Mouse (Mus musculus): ENCODE data around the gene St8sia6. TPM values are rescaled to one million over a fixed set of nuclear protein-coding genes. Genes with fewer than 3 reads are reported as not detected.
A peak's percentile ranks its signal among the peaks of the same experiment; 100 is the strongest.

St8sia6 gene
- total RNA-seq, 2 experiments from 2014 or later: 1.6 to 2.3 TPM

- no peak for DNase-seq (ENCODE audit: low spot score)
- intact Hi-C loops (cut with DNase I): no loop called here
Measured at GRCm38 (mm10) chr2:13767532-13768411, 26.1 kb downstream of the St8sia6 start.

GRCm38 (mm10) chr2:13760366-13760765 lies 33.5 kb downstream of the St8sia6 start:
- DNase-seq (ENCODE audit: low spot score): no peak
- intact Hi-C loops (cut with DNase I): no loop called here

DNA sequence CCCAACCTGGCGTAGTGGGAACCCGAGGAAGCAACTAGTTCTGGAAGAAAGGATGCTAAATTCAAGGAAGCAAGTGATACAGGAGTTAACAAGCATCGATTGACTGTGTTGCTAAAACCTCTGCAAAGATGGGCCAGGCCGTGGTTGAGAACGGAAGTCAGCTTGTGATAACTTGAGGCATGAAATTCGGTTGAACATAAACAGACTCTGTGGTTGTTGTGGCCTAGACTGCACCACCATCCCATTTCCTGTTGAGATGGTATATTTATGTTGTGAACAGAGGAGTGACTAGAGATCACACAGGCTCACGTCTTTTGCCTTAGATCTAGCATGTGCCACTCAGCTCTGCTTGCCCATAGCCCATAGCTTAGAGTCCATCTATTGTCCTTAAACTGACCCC lies 36.5 kb downstream of the St8sia6 start:
- intact Hi-C loops (cut with DNase I): no loop called here
- DNase-seq (ENCODE audit: low spot score): no peak

- intact Hi-C loops (cut with DNase I): no loop called here
- DNase-seq (ENCODE audit: low spot score): no peak
Measured at GRCm38 (mm10) chr2:13755733-13756132, 38.1 kb downstream of the St8sia6 start.

- no peak for DNase-seq (ENCODE audit: low spot score)
- intact Hi-C loops (cut with DNase I): no loop called here
Measured at GRCm38 (mm10) chr2:13751691-13752090, 42.2 kb downstream of the St8sia6 start.

DNA sequence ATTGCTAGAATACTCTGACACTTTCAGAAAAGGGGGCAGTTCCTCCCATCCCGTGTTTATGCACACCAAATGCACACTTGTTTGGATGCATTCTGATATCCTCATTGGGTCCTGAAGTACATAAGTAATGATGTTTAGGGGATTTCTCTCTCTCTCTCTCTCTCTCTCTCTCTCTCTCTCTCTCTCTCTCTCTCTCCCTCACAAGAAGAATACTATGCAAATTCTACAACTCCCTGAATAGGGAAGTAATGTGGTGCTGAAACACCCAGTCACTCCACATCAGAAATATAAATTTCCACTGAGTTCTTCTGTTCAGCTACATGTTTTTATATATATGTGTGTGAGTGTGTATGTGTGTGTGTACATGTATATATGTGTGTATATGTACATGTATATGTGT lies 43.1 kb downstream of the St8sia6 start:
- no peak for DNase-seq (ENCODE audit: low spot score)
- intact Hi-C loops (cut with DNase I): no loop called here

DNA sequence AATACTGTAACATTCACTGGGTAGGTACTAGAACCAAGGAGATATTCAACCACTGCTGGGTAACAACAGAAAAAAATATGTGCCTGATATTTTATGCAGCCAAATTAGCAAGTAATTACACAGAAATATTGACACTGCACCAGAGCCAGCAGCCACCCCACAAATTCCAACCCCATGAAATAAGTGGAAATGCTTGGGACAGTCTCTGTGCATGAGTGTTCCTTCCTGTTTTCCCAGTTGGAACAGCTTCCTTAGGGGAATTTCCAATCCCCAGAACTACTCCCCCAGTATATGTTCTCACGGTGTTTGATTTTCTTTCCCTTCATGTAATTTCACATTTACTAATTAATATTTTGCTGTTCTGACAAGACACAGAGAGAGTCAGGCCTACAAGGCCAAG lies 43.8 kb downstream of the St8sia6 start:
- intact Hi-C loops (cut with DNase I): no loop called here
- DNase-seq (ENCODE audit: low spot score): peak; percentile 9

- intact Hi-C loops (cut with DNase I): no loop called here
- no peak for DNase-seq (ENCODE audit: low spot score)
Measured at GRCm38 (mm10) chr2:13749176-13749575, 44.7 kb downstream of the St8sia6 start.

- intact Hi-C loops (cut with DNase I): no loop called here
- no peak for DNase-seq (ENCODE audit: low spot score)
Measured at GRCm38 (mm10) chr2:13747576-13747975, 46.3 kb downstream of the St8sia6 start.

- DNase-seq (ENCODE audit: low spot score): no peak
- intact Hi-C loops (cut with DNase I): no loop called here
Measured at GRCm38 (mm10) chr2:13746023-13746422, 47.8 kb downstream of the St8sia6 start.

DNA sequence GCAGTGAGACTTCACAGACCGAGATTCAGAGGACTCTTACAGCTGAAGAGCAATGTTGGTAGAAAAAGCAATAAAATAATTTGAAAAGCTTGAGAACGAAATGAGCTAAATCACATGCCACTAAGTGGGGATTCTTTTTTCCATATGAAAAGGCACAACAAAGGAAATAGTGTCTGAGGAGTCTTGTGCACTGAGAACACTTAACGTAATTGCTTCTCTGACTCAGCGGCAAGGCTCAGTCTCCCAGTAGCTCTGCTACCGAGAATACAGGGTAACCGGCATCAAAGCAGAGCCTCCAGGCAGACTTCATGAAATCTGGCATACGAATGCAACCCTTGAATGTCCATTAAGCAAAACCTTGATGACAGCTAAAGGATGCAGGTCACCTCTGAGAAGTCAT lies 55.2 kb downstream of the St8sia6 start:
- no peak for DNase-seq (ENCODE audit: low spot score)
- intact Hi-C loops (cut with DNase I): no loop called here

DNA sequence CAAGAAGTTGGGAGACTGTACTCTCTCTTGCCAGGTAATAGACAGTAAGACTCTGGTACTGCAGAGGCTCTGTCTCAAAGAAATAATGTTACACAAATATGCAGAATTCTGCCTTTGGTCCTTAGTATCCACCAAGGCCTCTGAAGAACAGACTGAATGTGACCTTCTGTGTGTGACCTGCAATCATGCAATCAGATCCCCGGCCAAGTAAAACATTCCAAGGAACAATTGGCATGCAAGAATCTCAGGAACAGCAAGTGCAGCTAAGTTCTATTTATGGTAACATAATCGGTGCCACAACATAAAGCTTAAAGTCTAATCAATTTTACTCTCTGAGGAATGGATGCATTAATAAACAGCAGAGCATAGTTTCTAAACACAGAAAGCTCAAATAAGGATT lies 66.0 kb downstream of the St8sia6 start:
- DNase-seq (ENCODE audit: low spot score): no peak
- intact Hi-C loops (cut with DNase I): no loop called here

GRCm38 (mm10) chr2:13725592-13725991 lies 68.3 kb downstream of the St8sia6 start:
- intact Hi-C loops (cut with DNase I): no loop called here

DNA sequence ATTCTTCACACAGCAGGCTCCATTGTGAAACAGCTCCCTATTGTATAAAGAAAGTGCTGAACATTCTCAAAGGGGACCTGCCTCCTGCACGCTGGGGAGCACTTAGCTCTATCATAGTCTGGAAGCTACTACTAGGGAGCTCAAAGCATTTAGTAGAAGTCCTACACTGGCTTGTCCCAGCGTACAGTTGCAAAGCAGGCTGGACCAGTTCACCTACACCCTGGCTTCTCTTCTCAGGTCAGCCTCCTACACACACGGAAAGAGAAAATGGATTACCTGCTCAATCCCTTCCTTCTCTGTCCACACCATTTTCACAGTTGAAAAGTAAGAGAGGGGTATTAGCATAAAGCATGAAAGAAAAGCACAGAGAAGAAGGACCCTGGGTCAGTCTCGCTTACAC lies 71.6 kb downstream of the St8sia6 start:
- intact Hi-C loops (cut with DNase I): no loop called here
- no peak for DNase-seq (ENCODE audit: low spot score)

More at GRCm38 (mm10) chr2:13725592-13725991, 68.3 kb downstream of the St8sia6 start:
- no peak for DNase-seq (ENCODE audit: low spot score)

DNA sequence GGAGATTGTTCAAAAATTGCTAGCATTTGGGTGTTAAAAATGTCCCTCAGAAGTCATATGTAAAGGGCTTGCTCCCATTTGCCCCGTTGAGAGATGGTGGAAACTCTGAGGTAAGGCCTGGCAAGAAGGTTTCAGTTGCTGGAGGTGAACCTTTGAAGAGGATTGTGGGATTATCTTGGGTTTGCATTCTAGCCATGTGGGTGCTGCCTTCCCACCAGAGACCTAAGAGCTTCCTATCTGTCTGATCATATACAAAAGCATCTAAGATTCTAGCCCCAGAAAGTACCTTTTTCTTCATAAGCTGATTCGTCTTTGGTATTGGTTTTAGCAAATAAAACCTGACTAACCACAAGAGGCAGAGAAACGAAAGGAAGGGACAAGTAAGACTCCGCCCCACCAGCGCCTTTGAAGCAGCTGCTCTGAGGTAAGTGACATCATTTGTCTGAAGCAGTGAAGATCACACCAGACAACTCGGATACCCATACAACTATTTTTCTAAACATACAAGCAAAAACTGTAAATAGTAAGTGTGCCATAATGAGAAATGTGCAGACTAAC lies 75.2 kb downstream of the St8sia6 start:
- intact Hi-C loops (cut with DNase I): no loop called here
- DNase-seq (ENCODE audit: low spot score): no peak

DNA sequence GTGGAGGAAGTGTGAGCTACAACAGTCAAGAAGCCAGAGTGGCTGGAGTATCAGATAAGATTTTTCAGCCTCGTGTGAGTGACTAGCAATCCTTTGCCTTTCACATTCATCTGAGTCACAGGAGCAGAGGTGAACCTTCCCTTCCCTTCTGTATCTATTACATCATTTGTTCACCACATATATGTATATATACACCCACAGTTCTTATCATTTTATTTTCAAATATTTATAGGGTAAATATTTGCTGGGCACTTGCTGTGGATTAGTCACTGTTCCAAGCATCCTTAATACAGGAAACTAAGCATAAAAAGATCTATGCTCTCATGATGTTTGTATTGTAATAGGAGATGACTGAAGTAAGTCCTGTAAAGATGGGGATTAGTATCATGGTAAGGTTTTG lies 85.1 kb downstream of the St8sia6 start:
- intact Hi-C loops (cut with DNase I): no loop called here
- DNase-seq (ENCODE audit: low spot score): no peak

GRCm38 (mm10) chr2:13697514-13697913 lies 96.3 kb downstream of the St8sia6 start:
- no peak for DNase-seq (ENCODE audit: low spot score)
- intact Hi-C loops (cut with DNase I): no loop called here

GRCm38 (mm10) chr2:13694417-13694816 lies 99.4 kb downstream of the St8sia6 start:
- intact Hi-C loops (cut with DNase I): no loop called here
- no peak for DNase-seq (ENCODE audit: low spot score)

DNA sequence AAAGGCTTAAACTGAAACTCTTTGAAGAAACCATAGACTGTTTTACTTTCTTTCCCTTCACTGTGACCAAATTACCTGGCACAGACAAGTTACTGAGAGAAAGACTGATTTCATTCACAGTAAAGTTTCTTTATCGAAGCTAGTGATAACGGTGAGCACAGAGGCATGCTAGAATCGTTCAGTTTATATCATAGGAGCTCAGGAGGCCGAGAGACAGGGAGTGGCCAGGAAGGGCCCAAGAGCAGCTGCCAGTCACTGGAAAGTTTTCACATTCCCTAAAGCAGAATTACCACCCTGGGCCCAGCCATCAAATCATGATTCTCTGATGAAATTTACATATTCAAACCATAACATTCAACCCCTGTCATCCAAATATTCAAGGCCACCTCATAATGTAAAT lies 109.5 kb downstream of the St8sia6 start:
- intact Hi-C loops (cut with DNase I): no loop called here
- DNase-seq (ENCODE audit: low spot score): no peak

GRCm38 (mm10) chr2:13683205-13683570 lies 110.7 kb downstream of the St8sia6 start:
- intact Hi-C loops (cut with DNase I): no loop called here

DNA sequence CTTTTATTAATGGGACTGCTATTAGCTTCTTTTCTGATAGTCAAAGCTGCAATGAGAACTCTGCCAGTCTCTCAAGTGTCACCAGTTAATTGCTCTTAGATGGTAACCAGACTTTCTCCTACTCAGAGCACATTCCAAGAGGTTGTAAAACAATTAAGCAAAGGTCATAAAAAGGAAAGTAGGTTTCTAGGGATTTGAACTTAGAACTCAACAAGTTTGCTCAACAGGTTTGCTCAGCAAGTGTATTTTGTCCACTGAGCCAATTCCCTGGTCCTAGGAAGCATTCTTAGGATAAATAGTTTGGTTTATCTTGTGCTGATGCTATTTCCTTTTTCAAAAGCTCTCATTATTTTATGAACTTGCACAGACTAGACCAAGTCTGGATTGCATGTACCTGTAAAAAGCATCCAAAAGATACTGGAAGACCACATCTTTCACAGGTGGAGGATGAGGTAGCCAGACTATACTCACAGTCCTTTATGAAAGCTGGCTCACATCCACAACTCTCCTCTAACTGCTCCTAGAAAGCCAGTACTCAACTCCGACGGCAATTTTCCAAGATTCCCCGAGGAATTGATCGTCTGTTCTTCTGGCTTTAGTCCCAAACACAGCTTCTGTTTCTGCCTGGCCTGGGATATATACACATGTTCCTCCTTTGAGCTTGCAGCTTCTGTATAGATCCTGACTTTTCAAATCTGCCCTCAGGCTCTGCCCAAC lies 111.2 kb downstream of the St8sia6 start:
- intact Hi-C loops (cut with DNase I): no loop called here
- no peak for DNase-seq (ENCODE audit: low spot score)

More at GRCm38 (mm10) chr2:13683205-13683570, 110.7 kb downstream of the St8sia6 start:
- DNase-seq (ENCODE audit: low spot score): no peak
